Mouse (Mus musculus): ENCODE results near the gene Mab21l1.

Gene Mab21l1

DNA sequence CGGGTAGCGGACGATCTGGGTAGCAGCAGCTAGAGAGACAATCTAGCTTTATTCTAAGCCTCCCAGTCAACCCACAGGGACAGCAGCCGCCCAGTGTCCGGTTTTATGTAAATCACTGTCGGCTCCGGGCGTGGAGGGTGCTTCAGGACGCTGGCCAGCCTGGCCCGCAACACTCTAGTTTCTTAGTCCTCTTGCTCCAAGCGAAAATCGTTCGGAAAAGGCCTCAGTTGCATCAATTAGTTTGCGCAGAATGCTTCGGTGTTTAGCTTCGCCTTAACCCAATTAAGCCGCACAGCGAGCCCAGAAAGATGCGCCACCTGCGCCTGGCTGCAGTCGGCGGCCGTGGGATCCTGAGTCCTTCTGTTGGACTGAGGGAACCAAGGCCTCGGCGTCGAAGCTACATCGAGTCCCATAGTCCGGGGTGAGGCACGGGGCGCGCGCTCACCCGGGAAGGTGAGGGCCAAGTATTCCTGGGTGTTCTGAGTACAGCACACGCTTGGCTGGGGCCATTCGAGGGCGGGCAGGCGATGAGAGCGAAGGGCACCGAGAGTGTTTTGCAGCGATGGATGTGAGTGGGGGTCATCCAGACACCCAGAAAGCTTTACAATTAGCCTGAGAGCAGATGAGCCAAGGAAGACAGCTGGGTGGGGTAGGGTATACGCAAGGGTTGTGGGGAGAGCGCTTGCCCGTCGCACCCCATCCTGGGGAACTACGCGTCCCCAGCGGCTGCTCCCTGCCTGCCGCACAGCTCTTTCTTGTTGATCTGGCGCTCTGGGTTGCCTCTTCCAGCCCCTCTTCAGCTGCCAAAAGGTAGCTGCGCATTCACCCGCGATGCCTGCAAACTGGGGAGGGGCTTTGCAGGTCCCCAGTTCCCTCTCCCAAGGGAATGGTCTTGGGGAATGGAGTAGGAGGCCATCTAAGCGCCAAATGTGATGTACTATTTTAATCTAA, 1.9 kb upstream of the Mab21l1 start:
- DNase-seq: no peak

DNA sequence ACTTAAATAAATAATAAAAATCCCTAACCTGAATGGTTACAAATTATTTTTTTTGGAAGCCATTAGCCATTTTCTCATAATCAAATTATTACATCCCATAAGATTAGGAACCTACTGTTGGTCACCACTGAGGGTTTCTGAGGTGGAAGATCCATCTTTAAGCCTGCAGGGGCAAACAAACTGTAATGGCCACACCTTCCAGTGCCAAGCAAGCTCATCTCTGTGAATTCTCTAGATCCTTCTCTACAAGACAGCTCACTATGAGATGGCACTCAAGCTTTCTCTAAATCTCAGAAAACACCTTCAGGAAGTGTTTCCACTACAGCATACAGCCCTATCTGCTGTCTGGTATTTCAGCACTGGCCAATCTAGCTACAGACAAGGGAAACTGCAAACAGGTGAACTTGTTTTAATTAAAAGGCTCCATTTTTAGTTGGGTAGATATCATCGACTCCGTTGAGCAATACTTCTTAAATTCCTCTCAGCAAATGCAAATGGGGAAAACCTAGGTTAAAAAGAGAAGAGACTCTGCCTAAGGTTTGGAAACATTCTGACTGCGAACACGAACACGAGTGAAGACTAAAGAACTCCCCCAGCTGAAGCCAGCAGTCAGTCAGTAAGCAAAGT, 768 bp upstream of the Mab21l1 start:
- DNase-seq: no peak

- DNase-seq: no peak
Observed at GRCm38 (mm10) chr3:55782771-55783170, 461 bp downstream of the Mab21l1 start.

GRCm38 (mm10) chr3:55783171-55784081, 1.1 kb downstream of the Mab21l1 start:
- DNase-seq: no peak

DNA sequence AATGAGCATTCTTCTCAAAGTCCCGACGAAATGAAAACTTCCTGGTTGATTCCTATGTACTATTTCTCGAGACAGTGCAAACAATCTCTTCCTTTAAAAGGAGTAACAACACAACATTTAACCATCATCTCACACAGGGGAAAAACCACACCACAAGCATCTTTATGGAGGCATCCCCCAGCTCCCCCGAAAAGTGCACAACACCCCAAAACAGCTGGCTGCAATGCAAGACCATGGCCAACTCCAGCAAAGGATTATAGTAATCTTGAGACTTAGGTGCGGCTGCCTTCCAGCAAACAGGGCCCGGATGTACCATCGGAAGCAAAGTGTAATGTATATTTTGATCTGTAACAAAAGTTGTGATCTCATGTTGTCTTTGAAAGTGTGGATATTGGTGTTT, 1.8 kb downstream of the Mab21l1 start:
- no peak for DNase-seq

DNA sequence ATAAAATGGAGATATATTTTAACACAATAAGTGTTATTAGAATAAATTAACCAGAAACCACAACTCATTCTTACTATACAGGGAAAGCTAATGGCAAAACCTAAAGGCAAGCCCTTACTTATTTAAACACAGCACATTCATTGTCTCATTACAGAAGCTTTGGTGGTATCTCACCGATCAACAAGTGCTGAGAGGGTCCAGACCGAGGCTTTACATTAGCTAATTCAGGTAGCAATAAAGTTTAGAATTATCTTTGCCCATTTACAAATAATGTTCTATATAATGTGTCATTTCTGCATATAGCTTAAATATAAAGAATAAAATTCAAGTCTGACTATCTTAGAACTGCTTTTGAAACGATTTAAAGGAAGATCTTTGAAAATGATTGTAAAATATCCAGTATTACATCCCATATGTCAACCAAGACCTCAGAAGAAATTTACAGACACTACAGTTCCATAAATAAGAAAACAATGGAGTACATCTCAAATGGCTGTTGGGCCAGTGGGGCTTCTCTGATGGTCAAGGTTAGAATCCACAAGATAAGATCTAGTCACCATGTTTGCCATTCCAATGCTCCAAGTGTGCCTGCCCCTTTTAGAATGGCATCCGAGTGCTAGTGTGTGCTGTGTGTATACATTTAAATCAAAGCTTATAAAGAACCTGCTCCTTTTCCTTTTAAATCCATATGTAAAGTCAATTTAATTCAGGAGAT, 3.1 kb downstream of the Mab21l1 start:
- DNase-seq: no peak

- no peak for DNase-seq
Observed at GRCm38 (mm10) chr3:55785981-55786725, 3.8 kb downstream of the Mab21l1 start.

DNA sequence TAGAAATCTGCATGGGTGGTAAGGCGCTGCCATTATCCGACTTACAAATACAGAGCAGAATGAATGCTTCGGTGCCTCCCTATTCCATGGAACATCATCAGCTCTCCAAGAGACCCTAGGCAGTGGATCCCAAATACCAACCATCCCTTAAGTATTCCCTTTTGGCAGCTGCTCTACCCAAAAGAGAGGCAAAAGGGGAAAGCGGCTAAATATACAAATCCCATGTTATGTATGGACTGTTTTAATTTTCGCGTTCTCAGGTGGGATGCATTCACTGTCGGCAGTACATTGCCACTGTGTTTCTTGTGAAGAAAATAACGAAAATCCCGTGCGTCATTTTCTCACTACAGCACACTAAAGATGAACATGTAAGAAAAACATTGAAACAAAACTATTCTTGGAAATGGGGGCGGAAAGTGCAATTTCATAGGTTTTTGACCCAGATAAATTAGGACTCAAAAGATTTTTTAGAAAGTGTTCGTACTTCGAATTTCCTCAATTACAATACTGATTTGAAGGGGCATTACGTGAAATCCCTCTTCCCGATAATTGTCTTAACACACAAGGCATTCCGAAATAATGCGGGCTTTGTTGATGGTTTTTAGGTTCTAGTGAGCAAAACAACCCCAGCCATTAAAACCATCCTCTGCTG, 4.7 kb downstream of the Mab21l1 start:
- DNase-seq: no peak

DNA sequence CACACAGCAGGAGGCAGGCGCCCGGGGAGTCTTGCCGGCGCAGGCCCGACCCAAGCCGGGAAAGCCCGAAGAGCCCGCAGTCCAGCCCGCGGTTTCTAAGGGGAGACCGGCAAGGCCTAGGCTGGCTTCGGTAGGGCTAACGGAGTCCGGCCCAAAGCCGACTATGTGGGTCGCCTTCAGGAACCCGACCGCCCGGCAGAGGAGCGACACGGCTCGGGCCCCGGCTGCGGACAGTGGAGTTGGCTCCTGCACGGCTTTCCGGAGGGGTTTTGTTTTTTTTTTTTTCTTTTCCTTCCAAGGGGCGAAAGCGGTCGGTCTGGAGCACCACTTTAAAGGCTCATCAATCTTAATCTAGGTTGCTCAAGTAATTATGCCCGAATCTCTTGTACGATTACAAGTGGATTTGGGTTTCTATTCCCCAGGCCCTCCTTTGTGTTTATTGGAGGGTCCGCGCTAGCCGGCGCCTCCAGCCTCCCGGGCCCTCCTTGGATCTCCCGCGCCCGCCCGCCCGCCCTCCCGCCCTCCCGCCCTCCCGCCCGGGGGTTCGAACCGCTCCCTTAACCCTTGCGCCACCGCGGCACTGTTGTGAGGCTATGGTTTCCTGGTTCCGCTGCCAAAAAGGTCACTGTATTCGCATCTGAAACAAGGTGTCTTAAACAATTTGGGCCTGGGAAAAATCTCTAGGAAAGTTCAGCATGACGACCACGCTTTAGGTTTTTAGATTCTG, 5.3 kb downstream of the Mab21l1 start:
- peak; percentile 25 for DNase-seq

GRCm38 (mm10) chr3:55788214-55788586, 5.9 kb downstream of the Mab21l1 start:
- no peak for DNase-seq

DNA sequence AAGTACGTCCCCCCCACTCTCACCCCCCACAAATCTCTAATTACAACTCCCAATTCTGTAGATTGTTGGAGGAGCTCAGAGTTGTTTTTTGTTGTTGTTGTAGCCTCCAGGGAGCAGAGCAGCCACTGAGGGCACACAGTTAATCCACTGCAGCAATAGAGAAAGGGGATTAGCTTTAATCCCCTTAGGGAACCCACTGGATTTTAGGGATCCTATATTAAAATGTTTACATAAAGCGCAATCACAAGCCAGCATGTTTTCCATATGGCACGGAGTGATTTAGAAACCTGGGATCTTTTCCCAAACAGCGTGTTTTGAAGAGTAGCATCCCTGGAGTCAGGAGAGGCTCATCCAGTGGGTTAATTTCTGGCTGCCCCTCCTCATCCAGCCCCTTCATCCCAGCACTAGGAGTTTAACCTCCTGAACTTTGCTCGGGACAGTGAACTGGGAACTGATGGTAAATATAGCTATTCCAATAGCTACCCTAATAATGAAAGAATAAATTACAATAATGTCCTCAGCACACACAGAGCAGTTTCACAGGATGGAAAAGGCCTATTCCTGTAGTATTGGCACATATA, 6.4 kb downstream of the Mab21l1 start:
- DNase-seq: no peak

DNA sequence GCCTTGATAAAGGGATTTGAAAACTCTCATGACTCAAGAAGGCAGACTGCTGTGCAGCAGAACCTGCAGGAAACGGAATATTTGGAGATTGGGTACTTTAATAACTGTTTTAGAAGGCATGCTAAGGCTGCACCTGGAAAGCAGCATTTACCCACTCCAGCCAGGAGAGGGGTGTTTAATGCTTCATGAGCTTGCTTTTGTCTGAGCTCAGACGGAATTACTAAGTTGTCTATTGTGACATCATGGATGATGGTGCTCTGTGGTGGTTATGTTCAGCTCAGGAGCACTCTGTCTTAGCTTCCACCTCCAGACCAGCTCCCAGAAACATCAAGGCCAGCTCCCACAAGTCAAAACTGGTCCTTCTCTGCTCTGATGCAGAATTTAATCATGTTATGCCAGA, 7.5 kb downstream of the Mab21l1 start:
- no peak for DNase-seq

- no peak for DNase-seq
Observed at GRCm38 (mm10) chr3:55790609-55791008, 8.3 kb downstream of the Mab21l1 start.

GRCm38 (mm10) chr3:55792251-55792650, 9.9 kb downstream of the Mab21l1 start:
- DNase-seq: no peak

- DNase-seq: peak; percentile 67
Observed at GRCm38 (mm10) chr3:55793842-55794575, 11.7 kb downstream of the Mab21l1 start.

GRCm38 (mm10) chr3:55794768-55795167, 12.5 kb downstream of the Mab21l1 start:
- DNase-seq: no peak

DNA sequence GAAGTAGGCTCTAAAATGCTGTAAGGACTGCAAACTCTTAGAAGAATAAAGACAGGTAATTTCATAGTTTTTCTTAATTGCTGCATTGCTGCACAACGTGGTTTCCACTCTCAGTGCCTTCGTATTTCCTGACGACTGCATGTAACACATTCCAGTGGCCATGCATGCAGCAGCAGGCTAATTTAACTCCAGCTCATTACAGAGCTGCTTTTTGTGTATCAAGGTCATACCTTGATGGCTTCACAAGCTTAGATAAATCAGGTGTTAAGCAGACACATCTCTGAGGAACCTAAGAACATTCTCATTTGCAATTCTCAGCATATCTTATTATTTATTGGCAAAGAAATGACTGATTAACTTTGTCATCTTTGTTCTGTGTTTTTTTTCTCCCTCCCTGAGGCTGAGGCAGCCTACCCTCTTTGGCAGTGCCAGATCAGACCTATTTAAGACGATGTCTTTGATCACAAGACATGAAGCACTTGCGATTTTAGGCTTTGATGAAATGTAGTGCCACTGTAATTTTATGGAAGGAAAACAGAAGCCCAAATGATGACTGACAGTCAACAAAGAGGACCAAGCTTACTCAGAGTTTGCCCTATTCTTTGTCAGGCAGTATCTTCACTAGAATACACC, 32.8 kb downstream of the Mab21l1 start:
- no peak for DNase-seq

DNA sequence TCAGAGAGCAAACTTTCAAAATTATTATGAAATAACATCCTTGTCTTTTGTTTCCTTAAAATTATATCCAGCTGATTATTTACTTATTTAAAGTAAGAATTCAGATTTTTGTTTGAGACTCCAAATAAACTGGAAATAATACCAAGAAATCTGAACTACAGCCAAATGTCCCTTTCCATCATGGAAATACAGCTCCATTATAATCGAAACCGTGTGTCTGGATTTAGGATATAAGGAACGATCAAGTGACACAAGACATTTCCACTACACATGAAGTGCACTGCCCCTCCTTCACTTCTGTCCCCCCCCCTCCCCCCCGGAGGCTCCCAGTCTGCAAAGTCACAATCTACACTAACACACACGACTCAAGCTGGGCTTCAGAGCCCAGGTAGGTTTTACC, 33.8 kb downstream of the Mab21l1 start:
- no peak for DNase-seq
